Mouse (Mus musculus): ENCODE results near the gene Shisa5.

GRCm38 (mm10) chr9:109021428-109021827 is 16.9 kb upstream of the Shisa5 start:
- TF ChIP-seq CTCF (IDR thresholded peaks at IDR 0.05; ENCODE audit: low read depth, low read length): no peak
- TF ChIP-seq TAL1 (conservative IDR thresholded peaks at IDR 0.05; ENCODE audit: low read depth, low read length): no peak
- TF ChIP-seq GATA1 (IDR thresholded peaks at IDR 0.05; ENCODE audit: borderline replicate concordance, low read length): no peak
- TF ChIP-seq POLR2AphosphoS5 (IDR thresholded peaks at IDR 0.05; ENCODE audit: insufficient replicate concordance, low read depth, low read length): no peak

Data from G1E (cell line).